Mouse (Mus musculus): ENCODE data around the gene Btbd8.

The Btbd8 gene

DNA sequence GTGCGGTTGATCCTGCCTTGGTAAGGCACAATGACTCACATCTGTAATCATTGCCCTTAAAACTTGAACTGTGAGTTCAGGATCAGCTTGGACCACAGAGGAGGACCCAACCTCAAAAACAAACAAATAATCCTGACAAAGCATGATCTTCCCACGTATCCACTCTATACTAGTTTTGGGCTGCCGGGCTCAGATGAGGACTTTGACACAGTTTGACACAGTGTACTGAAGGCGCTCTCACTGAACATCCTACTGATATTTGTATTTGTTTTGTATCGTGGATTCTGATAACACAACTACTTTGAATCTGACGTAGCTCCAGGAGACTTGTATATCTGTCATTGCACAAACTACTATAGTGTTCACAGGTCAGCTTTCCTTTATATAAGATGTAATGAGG, 83.6 kb downstream of the Btbd8 start:
- DNase-seq = no peak

DNA sequence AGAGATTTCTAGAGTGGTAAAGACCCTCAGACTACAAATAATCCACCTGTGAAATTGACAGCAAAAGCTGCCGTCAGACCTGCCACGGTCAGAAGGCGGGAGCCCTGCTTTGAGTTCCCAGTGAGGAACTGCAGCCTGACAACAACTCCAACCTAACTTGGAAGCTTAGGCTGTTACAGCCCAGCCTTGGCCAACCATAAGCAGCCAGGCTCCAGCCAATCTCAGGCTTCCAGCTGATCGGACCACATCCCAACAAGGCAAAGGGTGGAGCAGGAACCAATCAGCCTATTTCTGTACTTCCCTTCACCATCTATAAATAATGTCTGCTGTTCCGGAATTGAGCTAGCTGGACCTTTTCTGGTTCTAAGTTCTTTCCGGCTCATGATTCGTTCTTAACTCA, 84.1 kb downstream of the Btbd8 start:
- no peak for DNase-seq

DNA sequence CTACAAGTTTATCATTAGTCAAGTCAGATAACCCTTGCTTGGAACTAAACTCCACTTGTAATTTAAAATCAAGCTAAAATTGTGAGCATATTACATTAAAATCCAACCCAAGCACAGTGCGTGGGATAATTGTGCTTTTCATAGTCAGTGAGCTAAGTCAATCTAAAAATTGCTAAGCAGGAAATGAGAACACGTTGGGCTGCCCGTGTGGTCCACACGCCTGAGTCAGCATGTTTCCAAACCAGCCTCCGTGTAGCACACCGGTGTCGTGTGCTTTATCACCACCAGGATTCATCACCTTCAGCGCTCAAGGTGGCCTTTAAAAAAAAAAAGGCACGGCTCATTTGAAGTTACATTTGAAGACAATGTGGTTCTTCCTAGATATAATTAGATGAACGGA, 86.5 kb downstream of the Btbd8 start:
- no peak for DNase-seq

DNA sequence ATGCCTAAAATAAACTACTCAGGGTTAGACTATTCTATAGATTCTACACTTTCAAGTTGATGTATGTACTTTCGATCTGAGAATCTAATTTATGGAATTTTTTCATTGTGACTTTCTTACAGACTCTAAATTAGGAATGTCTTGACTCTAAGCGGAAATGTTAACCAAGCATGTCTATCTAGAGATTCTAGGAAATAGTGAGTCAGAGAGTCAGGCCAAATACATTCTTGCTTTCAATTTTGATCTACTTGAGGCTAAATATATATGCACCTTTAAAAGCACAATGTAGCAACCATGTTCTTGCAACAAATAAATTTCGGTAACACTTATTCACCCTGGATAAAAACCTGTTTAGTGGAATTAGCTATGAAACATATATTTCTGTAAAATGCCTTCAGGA, 91.1 kb downstream of the Btbd8 start:
- no peak for DNase-seq

DNA sequence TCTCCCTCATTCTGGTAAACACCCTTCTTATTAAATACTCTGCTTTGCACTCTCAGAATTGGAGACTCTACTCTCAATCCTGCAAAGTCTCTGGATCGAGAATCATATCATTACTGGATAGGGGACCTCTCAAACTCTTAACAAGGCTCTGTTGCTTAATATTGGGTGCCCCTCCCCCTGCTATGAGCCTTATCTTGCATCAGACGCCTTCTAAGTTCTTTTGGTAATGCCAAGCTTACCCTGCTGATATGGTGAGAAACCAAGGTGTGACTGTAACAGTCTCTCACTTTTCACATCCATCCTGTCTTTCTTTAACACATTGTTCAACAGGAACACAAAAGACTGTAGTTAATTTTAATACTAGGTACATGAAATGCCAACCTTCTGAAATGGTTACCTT, 95.8 kb downstream of the Btbd8 start:
- no peak for DNase-seq

DNA sequence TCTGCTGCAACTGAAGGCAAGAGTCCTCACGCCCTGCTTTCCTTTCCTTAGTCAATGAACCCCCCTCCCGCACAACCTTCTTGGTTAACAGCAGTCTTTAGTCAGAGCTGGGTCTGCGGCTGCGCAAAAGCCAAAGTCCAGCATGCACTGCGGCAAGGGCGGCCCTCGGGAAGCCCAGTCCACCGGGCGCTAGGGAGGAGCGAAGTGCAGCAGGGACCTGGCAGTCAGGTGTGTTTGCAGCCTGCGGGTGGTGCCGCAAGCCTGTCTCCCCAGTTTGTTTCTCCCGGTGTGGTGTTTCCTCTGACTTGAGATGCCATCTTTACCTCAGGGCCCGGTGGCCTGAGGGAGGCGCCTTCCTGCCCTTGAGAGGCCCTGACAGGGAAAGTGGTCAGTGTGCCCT, 96.8 kb downstream of the Btbd8 start, which contains the start of gene 1700028K03Rik:
Gene 1700028K03Rik (plus strand): TSS at position 129 of the 400 bp plus-strand sequence.
- DNase-seq = no peak

DNA sequence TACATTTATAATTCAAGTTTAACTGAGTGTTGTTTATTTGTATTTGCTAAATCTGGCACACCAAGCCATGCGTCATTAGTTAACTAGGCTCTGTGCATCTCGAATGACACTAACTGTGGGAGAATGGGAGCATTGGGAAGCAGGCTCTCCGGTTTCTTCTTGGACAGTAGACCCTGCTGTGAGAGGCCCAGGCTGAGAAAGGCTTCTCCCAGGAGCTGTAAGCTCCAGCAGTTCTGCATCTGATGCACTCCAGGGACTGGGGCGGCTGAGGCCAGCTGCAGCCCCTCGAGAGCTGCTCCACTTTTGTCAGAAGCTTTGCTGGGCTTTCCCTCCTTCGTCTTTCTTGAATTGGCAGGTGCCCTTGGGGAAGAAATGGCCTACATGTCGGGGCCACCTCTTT, 103.9 kb downstream of the Btbd8 start:
- peak; percentile 18 for DNase-seq

DNA sequence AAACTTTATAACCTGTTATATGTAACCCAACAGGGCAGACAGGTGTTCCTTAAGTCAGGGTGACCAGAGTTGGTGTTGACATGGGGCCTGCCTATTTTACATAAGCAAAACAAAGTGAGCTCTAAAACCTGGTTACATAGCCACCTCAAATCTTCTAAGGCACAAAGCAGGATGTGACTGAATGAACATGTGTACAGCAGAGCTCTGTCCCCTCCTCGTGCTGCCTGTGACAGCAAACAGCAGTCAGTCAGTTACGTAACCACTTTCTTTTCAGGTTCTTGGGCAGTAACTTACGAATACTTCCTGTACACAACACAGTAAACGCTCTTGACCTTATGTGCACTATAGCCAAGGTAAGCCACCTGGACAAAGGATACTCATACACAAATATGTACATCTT, 108.1 kb downstream of the Btbd8 start:
- DNase-seq = no peak

DNA sequence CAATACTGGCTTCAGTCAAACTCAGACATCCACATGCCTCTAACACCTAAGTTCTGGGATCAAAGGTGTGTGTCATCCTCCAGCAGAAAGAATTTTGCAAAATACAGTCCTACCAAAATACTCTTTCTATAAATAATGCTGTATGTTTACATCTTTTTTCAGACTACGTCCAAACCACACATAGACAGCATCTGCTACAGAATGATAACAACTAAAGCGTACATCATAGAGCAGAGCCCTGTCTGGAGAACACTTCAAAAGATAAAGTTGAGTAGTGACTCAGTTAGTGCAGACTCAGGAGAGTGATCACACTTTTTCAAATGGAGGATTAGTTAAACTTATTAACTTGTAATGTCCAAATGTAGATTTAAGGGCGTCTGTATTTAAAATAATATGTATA, 110.2 kb downstream of the Btbd8 start:
- DNase-seq = no peak

DNA sequence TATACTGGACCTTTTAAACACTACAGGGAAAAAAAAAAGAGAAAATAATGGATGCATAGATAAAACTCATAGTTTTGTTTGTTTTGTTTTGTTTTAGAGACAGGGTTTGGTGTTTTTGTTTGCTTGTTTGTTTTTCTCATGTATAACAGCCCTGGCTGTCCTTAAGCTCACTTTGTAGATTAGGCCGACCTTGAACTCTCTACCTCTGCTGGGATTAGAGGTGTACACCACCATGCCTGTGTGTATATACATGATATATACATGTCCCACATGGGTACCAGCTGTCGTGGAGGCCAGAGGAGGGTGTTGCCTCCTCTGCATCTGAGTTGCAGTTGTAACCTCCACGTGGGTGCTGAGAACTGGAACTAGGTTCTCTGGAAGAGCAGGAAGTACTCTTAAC, 110.6 kb downstream of the Btbd8 start:
- DNase-seq = no peak

DNA sequence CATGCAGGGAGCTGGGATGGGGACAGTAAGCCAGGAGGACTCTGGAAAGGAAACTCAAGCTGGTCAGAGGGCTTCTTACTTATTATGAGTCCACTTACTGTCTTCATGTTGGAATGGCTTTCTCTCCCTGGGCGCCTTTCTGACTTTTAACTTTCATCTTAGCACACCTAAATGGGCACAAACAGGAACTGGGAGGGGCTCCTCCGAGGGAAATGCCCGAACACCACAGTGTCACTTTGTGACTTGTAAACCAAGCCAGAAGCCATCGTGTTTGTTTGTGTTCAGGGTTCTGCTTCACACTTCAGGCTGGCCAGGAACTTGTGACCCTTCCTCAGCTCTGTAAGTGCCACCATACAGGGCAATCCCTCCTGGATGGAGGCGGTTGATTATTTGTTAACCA, 116.5 kb downstream of the Btbd8 start:
- DNase-seq = no peak

DNA sequence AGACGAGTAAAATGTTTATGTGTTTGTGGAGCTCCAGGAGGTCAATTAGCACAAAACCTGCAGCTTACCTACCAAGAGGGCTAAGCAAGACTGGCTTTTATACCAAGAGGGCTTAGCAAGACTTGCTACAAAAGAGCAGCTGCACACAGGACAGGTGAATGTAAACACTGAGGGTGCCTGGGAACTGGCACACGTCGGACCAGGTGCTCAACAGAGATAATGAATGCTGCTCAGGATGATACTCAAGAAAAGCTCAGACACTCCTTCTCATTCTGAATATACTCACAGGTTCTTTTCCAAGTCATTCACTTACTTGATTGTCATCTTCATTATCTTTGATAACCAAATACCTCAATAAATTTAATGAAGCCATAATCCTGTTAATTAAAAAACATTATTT, 119.2 kb downstream of the Btbd8 start:
- DNase-seq = no peak
